Mouse (Mus musculus) heart, postnatal 0 days (tissue): ENCODE results near the gene Suv39h2. TPM values are rescaled to one million over a fixed set of nuclear protein-coding genes. Genes with fewer than 3 reads are reported as not detected.
A peak's percentile ranks its signal among the peaks of the same experiment; 100 is the strongest.

Experiments used
- ATAC-seq: fragments of 200-750 bp; cut with Nextera tagmentation; 2 replicates; pipeline ENCODE4 v1.8.0; 2017; ENCODE audit warnings: low read depth, moderate number of reproducible peaks, moderate library complexity; ENCODE audit not compliant: insufficient read depth
- DNase-seq: peaks from one replicate; pipeline ENCODE4 v3.0.0-alpha.2; 2016; ENCODE audit warnings: low spot score
- H3K27ac ChIP-seq: fragments of 300-500 bp; sonication (generic); 2 replicates; pipeline ENCODE4 v1.5.1; 2014; ENCODE audit warnings: low read depth, mild to moderate bottlenecking
- H3K27me3 ChIP-seq: fragments of 300-500 bp; sonication (generic); 2 replicates; pipeline ENCODE4 v1.6.1; 2014; ENCODE audit warnings: low read length, mixed read lengths; ENCODE audit not compliant: control insufficient read depth, insufficient read depth
- H3K36me3 ChIP-seq: fragments of 300-500 bp; sonication (generic); replicated peaks from 2 replicates; pipeline ENCODE4 v1.6.1; 2014; ENCODE audit warnings: low read length, mixed read lengths; ENCODE audit not compliant: control insufficient read depth, insufficient read depth
- H3K4me1 ChIP-seq: fragments of 300-500 bp; sonication (generic); 2 replicates; pipeline ENCODE4 v1.6.1; 2014; ENCODE audit warnings: antibody characterized with exemption; ENCODE audit not compliant: control insufficient read depth, insufficient read depth
- H3K4me2 ChIP-seq: fragments of 300-500 bp; sonication (generic); 2 replicates; pipeline ENCODE4 v1.6.1; 2014; ENCODE audit warnings: low read depth, mild to moderate bottlenecking, low read length, moderate library complexity
- H3K4me3 ChIP-seq: fragments of 300-500 bp; sonication (generic); 2 replicates; pipeline ENCODE4 v1.5.1; 2014; ENCODE audit warnings: low read depth, low read length
- H3K9ac ChIP-seq: fragments of 300-500 bp; sonication (generic); replicated peaks from 2 replicates; pipeline ENCODE4 v1.6.1; 2014; ENCODE audit warnings: low read depth, low read length, mixed read lengths
- H3K9me3 ChIP-seq: fragments of 300-500 bp; sonication (generic); replicated peaks from 2 replicates; pipeline ENCODE4 v1.6.1; 2016; ENCODE audit warnings: low read length; ENCODE audit not compliant: control insufficient read depth
- CTCF ChIP-seq: IDR thresholded peaks from 2 replicates; pipeline ENCODE4 v1.5.1; 2016; ENCODE audit warnings: antibody characterized with exemption, control low read depth, low read depth
- EP300 ChIP-seq: IDR thresholded peaks from 2 replicates; pipeline ENCODE4 v1.6.1; 2016; ENCODE audit warnings: antibody characterized with exemption, low read depth
- WGBS: fragments of 180-500 bp; shearing (Covaris S2); extraction: QIAGEN DNeasy Blood & Tissue Kit; methylation state at CpG from one replicate; pipeline ENCODE4 v1.1.7; 2014; 5-methylcytosine and 5-hydroxymethylcytosine counted together
- polyA plus RNA-seq: library from polyadenylated mRNA; unstranded; fragments of >200 nt; fragmentation: Nextera tagmentation; extraction: Ambion mirVana; gene quantifications from 2 replicates; pipeline ENCODE4 v1.2.1, GENCODE M21; 2015
- total RNA-seq: library from RNA; depleted of rRNA; stranded (reverse); fragments of >200 nt; gene quantifications from 2 replicates; pipeline ENCODE4 v1.2.3, GENCODE M21; 2014; ENCODE audit warnings: low replicate concordance

Gene Suv39h2
- total and polyA plus RNA-seq, 2 experiments from 2014 or later: 2.2 to 2.7 TPM

- TF ChIP-seq EP300: no peak
- TF ChIP-seq CTCF: no peak
- H3K27me3 ChIP-seq: no peaks in the 10 kb centered on the region
- H3K9me3 ChIP-seq: no peaks in the 10 kb centered on the region
- no peak overlapping the region for H3K4me3 ChIP-seq
- ATAC-seq (no peak), DNase-seq (no peak)
- no peaks in the 10 kb centered on the region for H3K4me1 ChIP-seq
- no peak overlapping the region for H3K4me2 ChIP-seq
- no peak overlapping the region for H3K27ac ChIP-seq
- 83% methylated on average over 6 of the region's 6 CpGs for WGBS
- H3K9ac ChIP-seq: no peak overlapping the region
- peaks cover 60% of the 10 kb centered on the region for H3K36me3 ChIP-seq
Observed at GRCm38 (mm10) chr2:3499543-3499942, 24.7 kb upstream of the Suv39h2 start.

- H3K36me3 ChIP-seq: peaks cover 82% of the 10 kb centered on the region
- H3K4me1 ChIP-seq: no peaks in the 10 kb centered on the region
- H3K9ac ChIP-seq: no peak overlapping the region
- WGBS: 82% methylated on average over 3 of the region's 3 CpGs
- no peak overlapping the region for H3K4me3 ChIP-seq
- DNase-seq (no peak), ATAC-seq (no peak)
- no peak overlapping the region for H3K27ac ChIP-seq
- H3K4me2 ChIP-seq: no peak overlapping the region
- no peak for TF ChIP-seq CTCF
- TF ChIP-seq EP300: no peak
- H3K27me3 ChIP-seq: no peaks in the 10 kb centered on the region
- no peaks in the 10 kb centered on the region for H3K9me3 ChIP-seq
Observed at GRCm38 (mm10) chr2:3493833-3494409, 19.1 kb upstream of the Suv39h2 start.

DNA sequence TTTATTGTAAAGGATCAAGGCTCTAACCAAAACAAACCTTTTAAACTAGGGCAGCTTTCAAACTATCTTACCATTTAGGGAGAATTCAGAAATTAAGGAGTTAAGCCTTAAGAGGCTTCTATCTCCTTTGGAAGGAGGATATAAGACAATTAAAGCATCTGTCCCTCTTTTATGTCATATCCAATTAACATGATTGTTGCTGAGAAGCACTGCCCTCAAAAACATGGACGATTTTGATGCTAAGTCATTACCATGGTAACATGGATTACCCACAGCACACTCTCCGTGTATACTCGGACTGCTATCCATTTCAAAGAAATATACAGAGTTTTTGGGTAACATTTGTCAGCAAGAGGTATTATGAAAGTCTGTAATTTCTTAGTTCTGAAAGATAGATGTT lies 15.0 kb upstream of the Suv39h2 start:
- Histone ChIP-seq H3K36me3 (peaks cover 52% of the 10 kb centered on the region), H3K9ac (no peak overlapping the region), H3K27me3 (no peaks in the 10 kb centered on the region), H3K4me3 (no peak overlapping the region), H3K4me1 (no peaks in the 10 kb centered on the region), H3K4me2 (no peak overlapping the region), H3K9me3 (no peaks in the 10 kb centered on the region), H3K27ac (no peak overlapping the region)
- no peak for DNase-seq
- 92% methylated on average over 3 of the region's 3 CpGs for WGBS
- no peak for ATAC-seq
- TF ChIP-seq EP300: no peak
- no peak for TF ChIP-seq CTCF

GRCm38 (mm10) chr2:3480239-3480638 lies 5.4 kb upstream of the Suv39h2 start:
- no peak overlapping the region for H3K4me3 ChIP-seq
- H3K36me3 ChIP-seq: no peaks in the 10 kb centered on the region
- no peak overlapping the region for H3K27ac ChIP-seq
- no peak for ATAC-seq
- H3K27me3 ChIP-seq: no peaks in the 10 kb centered on the region
- H3K4me1 ChIP-seq: no peaks in the 10 kb centered on the region
- DNase-seq: no peak
- no peak overlapping the region for H3K4me2 ChIP-seq
- no peak overlapping the region for H3K9ac ChIP-seq
- no peaks in the 10 kb centered on the region for H3K9me3 ChIP-seq
- WGBS: 75% methylated on average over 3 of the region's 3 CpGs
- TF ChIP-seq EP300 (no peak), CTCF (no peak)

GRCm38 (mm10) chr2:3475746-3476251 lies 968 bp upstream of the Suv39h2 start:
- H3K4me1 ChIP-seq: 0 out of 2 replicates have a peak, but pooled peaks cover 8% of the 10 kb centered on the region
- H3K27ac ChIP-seq: peak overlapping the region; percentile 68; the same call in 1 of the 2 replicates
- ATAC-seq (no peak), DNase-seq (no peak)
- TF ChIP-seq CTCF (no peak), EP300 (no peak)
- no peaks in the 10 kb centered on the region for H3K27me3 ChIP-seq
- H3K36me3 ChIP-seq: no peaks in the 10 kb centered on the region
- no peaks in the 10 kb centered on the region for H3K9me3 ChIP-seq
- H3K9ac ChIP-seq: no peak overlapping the region
- WGBS: 70% methylated on average over 3 of the region's 3 CpGs
- H3K4me2 ChIP-seq: peak overlapping the region; percentile 98
- peak overlapping the region; percentile 96; the same call in 1 of the 2 replicates for H3K4me3 ChIP-seq

DNA sequence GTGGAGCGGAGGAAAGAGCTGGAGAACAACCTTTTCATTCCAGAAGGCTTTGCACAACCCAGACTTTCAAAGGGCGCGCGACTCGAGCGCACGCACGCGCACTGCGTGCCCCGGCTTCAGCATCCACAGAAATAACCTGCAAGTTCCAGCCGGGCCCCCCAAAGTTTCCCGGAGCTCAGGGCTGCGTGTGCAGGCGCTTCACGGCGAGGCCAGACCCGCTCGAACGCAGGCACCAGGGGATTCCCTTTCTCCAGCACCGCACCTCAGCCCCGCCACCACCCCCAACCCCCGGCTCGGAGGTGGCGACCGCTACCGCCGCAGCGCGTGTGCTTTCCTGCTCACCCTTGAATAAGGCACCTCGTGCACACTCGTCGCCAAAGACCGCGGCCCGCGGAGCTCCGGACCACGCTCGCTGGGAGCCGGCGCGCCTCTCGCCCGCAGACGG lies 448 bp downstream of the Suv39h2 start:
- DNase-seq (peak; percentile 14), ATAC-seq (peak; percentile 66)
- WGBS: under 1% methylated on average over 46 of the region's 46 CpGs
- no peak for TF ChIP-seq EP300
- no peak for TF ChIP-seq CTCF
- H3K36me3 ChIP-seq: no peaks in the 10 kb centered on the region
- H3K4me1 ChIP-seq: 0 out of 2 replicates have a peak, but pooled peaks cover 8% of the 10 kb centered on the region
- H3K4me3 ChIP-seq: peak overlapping the region; percentile 96
- H3K9ac ChIP-seq: peak overlapping the region; percentile 72
- H3K9me3 ChIP-seq: no peaks in the 10 kb centered on the region
- peak overlapping the region; percentile 98 for H3K4me2 ChIP-seq
- H3K27ac ChIP-seq: peak overlapping the region; percentile 79
- no peaks in the 10 kb centered on the region for H3K27me3 ChIP-seq
